Mouse (Mus musculus): Measurements from ENCODE around the gene Aoc3.
"Not testable (repeated sequence)": the region's sequence is repeated elsewhere in the genome, so short reads cannot be mapped to it uniquely, and the experiment has no call there.

Gene Aoc3

GRCm38 (mm10) chr11:101378196-101378595 lies 47.8 kb downstream of the Aoc3 start:
- DNase-seq, result not testable (repeated sequence)

GRCm38 (mm10) chr11:101378926-101379325 lies 48.5 kb downstream of the Aoc3 start:
- DNase-seq, result no peak

GRCm38 (mm10) chr11:101381817-101382216 lies 51.4 kb downstream of the Aoc3 start:
- no peak for DNase-seq
